Comparison of ENCODE assay signal across 9 mouse cellular contexts in the genomic region with DNA sequence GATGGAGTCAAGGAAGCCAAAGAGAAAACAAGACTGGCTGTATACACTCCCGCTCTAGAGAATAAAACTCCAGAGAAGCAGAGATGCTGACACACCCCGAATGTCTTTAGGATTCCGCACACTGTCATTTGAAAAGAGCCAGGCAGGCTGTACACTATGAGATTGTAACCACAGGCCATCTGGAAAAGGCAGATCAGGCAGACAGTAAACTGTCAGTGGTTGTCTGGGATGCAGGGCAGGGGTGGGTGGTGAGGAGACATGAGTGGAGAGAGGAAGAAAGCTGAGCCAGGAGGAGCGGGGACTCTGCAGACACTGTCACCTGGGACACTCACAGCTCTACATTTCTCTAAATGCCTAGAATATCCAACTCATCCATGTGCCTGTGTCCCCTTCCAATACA. TPM values are rescaled to one million over a fixed set of nuclear protein-coding genes. Genes with fewer than 3 reads are reported as not detected.
DNase-seq lines count a peak whose midpoint lies in the region; ATAC-seq and TF ChIP-seq lines count a peak whose summit lies in the region.
"Had no signal": no experiment of that assay in that cellular context is flagged by ENCODE, and none has a peak within 500 bp of the region (broad histone marks: within the 10 kb centered on the region; RNA-seq: fewer than 3 reads in every experiment).

No protein-coding gene starts in this region.

- H3K4me3 ChIP-seq in lung, postnatal 0 days (ENCODE audit: low read depth, low read length), result no peak overlapping the region
- no peak overlapping the region for H3K4me3 ChIP-seq in embryonic facial prominence, embryonic 13.5 days
- H3K4me3 ChIP-seq: erythroblast, embryonic 14.5 days had no signal

- H3K9ac ChIP-seq in lung, postnatal 0 days (replicated peaks; ENCODE audit: low read depth), result no peak overlapping the region
- no peak overlapping the region for H3K9ac ChIP-seq in embryonic facial prominence, embryonic 13.5 days

- no peak overlapping the region for H3K4me2 ChIP-seq in lung, postnatal 0 days (replicated peaks; ENCODE audit: low read depth, low read length)
- no peak overlapping the region for H3K4me2 ChIP-seq in embryonic facial prominence, embryonic 13.5 days

- no peak for ATAC-seq in lung, postnatal 0 days
- 0 out of 2 replicates have a peak, but pooled peaks have one; percentile 3 for ATAC-seq in embryonic facial prominence, embryonic 13.5 days (ENCODE audit: insufficient number of reproducible peaks, insufficient read depth, low FRiP score, low TSS enrichment, low read depth)
- ATAC-seq in megakaryocyte-erythroid progenitor cell, adult 5-6 weeks (replicated peaks; ENCODE audit: low FRiP score, low TSS enrichment, poor library complexity, severe bottlenecking), result peak; percentile 60

- no peaks in the 10 kb centered on the region for H3K27me3 ChIP-seq in lung, postnatal 0 days (replicated peaks; ENCODE audit: insufficient read depth, low read length)
- H3K27me3 ChIP-seq in embryonic facial prominence, embryonic 13.5 days, result no peaks in the 10 kb centered on the region

- intact Hi-C loops in gastrocnemius, postnatal 14 days (cut with DNase I; ENCODE audit: low total_unique reads), result no loop called here

- no peaks in the 10 kb centered on the region for H3K36me3 ChIP-seq in lung, postnatal 0 days (ENCODE audit: insufficient read depth, low read length)
- H3K36me3 ChIP-seq in embryonic facial prominence, embryonic 13.5 days, result no peaks in the 10 kb centered on the region

- TF ChIP-seq EP300 in lung, postnatal 0 days (IDR thresholded peaks at IDR 0.05), result no peak

- peak overlapping the region; percentile 77 for H3K27ac ChIP-seq in lung, postnatal 0 days (ENCODE audit: low read length)
- peak overlapping the region; percentile 78 for H3K27ac ChIP-seq in embryonic facial prominence, embryonic 13.5 days

- no peaks in the 10 kb centered on the region for H3K9me3 ChIP-seq in lung, postnatal 0 days (ENCODE audit: low read length)
- no peaks in the 10 kb centered on the region for H3K9me3 ChIP-seq in embryonic facial prominence, embryonic 13.5 days

- H3K4me1 ChIP-seq in lung, postnatal 0 days (ENCODE audit: insufficient read depth, low read depth, low read length), result peaks cover 37% of the 10 kb centered on the region
- peaks cover 44% of the 10 kb centered on the region for H3K4me1 ChIP-seq in embryonic facial prominence, embryonic 13.5 days

- no peak for TF ChIP-seq CTCF in lung, postnatal 0 days (IDR thresholded peaks at IDR 0.05)

- WGBS in lung, postnatal 0 days, result 51% methylated on average over 4 of the region's 4 CpGs
- 53% methylated on average over 4 of the region's 4 CpGs for WGBS in embryonic facial prominence, embryonic 13.5 days

- peak; percentile 6 for DNase-seq in gastrocnemius, postnatal 14 days
- DNase-seq in gastrocnemius, postnatal 25 days, result no peak
- DNase-seq in lung, postnatal 0 days (ENCODE audit: low spot score), result peak; percentile 14
- DNase-seq in lung, postnatal 36 days, result no peak
- DNase-seq in adrenal gland, adult 8-10 months, result no peak
- DNase-seq in embryo, embryonic 10 days (ENCODE audit: low spot score), result no peak

RNA-seq across cellular contexts. Expression of a gene that starts 36.3 kb away (rescaled TPM):
- 10 to 100 TPM; 18.1 to 18.6 TPM for total RNA-seq in gastrocnemius, postnatal 14 days (2021)
- total RNA-seq in gastrocnemius, postnatal 25 days (2021), result 10 to 100 TPM; 17.2 to 19.6 TPM
- polyA plus RNA-seq in lung, postnatal 0 days (2015; fragmentation: Nextera tagmentation; extraction: Ambion mirVana), result 29.5 and 35.9 TPM in 2 replicates
- 15.6 and 17.1 TPM in 2 replicates for polyA plus RNA-seq in embryonic facial prominence, embryonic 13.5 days (2015; fragmentation: Nextera tagmentation; extraction: Ambion mirVana)
- total RNA-seq in megakaryocyte-erythroid progenitor cell, adult 5-6 weeks (2014; fragmentation: Nextera tagmentation), result 4.1 and 10.3 TPM in 2 replicates
- 9.6 and 14.4 TPM in 2 replicates for total RNA-seq in megakaryocyte-erythroid progenitor cell, adult 5-6 weeks (2017)
- total RNA-seq in adrenal gland, adult 8-10 months (2022), result 100 to 1,000 TPM in 1 of 4 experiments, 10 to 100 TPM in 2, 1 to 10 TPM in 1; 8.6 to 127 (median 15.7) TPM

Comparison
In these comparisons a context has a peak if more than half of its experiments do, and no peak if none do; other contexts are left out.
1. DNase-seq: peak in gastrocnemius, postnatal 14 days (single experiment) and lung, postnatal 0 days (single experiment); none in gastrocnemius, postnatal 25 days (single experiment), lung, postnatal 36 days (single experiment), adrenal gland, adult 8-10 months (single experiment) and embryo, embryonic 10 days (single experiment).